In genomic region chr2:159566461-159566860, GRCm38 (mm10) we compare ENCODE assay signal across 8 mouse cellular contexts.
DNase-seq lines count a peak whose midpoint lies in the region; ATAC-seq and TF ChIP-seq lines count a peak whose summit lies in the region.
"Had no signal": no experiment of that assay in that cellular context is flagged by ENCODE, and none has a peak within 500 bp of the region (broad histone marks: within the 10 kb centered on the region; RNA-seq: fewer than 3 reads in every experiment).

No protein-coding gene starts in this region.

- 69% methylated on average over 5 of the region's 5 CpGs for WGBS in midbrain, postnatal 0 days
- 70% methylated on average over 5 of the region's 5 CpGs for WGBS in midbrain, embryonic 15.5 days

- no peak overlapping the region for H3K9ac ChIP-seq in midbrain, postnatal 0 days (replicated peaks; ENCODE audit: low read length, poor library complexity, severe bottlenecking)
- no peak overlapping the region for H3K9ac ChIP-seq in midbrain, embryonic 15.5 days

- H3K36me3 ChIP-seq in midbrain, postnatal 0 days (ENCODE audit: insufficient read depth, low read length), result no peaks in the 10 kb centered on the region
- no peaks in the 10 kb centered on the region for H3K36me3 ChIP-seq in midbrain, embryonic 15.5 days (replicated peaks)

- no peak for TF ChIP-seq CTCF in midbrain, postnatal 0 days (IDR thresholded peaks at IDR 0.05)

- H3K4me2 ChIP-seq in midbrain, postnatal 0 days (ENCODE audit: low read depth, low read length, poor library complexity, severe bottlenecking), result no peak overlapping the region
- H3K4me2 ChIP-seq in midbrain, embryonic 15.5 days, result no peak overlapping the region

- no peaks in the 10 kb centered on the region for H3K4me1 ChIP-seq in midbrain, postnatal 0 days (ENCODE audit: insufficient read depth, low read length)
- H3K4me1 ChIP-seq in midbrain, embryonic 15.5 days, result no peaks in the 10 kb centered on the region

- H3K27ac ChIP-seq in midbrain, postnatal 0 days (ENCODE audit: low read depth, low read length), result no peak overlapping the region
- H3K27ac ChIP-seq in midbrain, embryonic 15.5 days, result no peak overlapping the region
- H3K27ac ChIP-seq: kidney, postnatal 0 days had no signal

- DNase-seq in midbrain, postnatal 0 days (ENCODE audit: low spot score), result peak; percentile 17
- DNase-seq in gastrocnemius, adult 8-10 months (ENCODE audit: low spot score in 2 of 2), result peak; percentile 77 to 81
- DNase-seq in kidney, postnatal 14 days, result peak; percentile 38
- DNase-seq in testis, postnatal 14 days (ENCODE audit: low spot score), result peak; percentile 51
- DNase-seq in frontal cortex, adult 2 months (ENCODE audit: extremely low spot score in 1 of 2, low spot score in 1 of 2), result no peak

- H3K9me3 ChIP-seq in midbrain, postnatal 0 days (ENCODE audit: low read length), result no peaks in the 10 kb centered on the region
- H3K9me3 ChIP-seq in midbrain, embryonic 15.5 days, result no peaks in the 10 kb centered on the region

- no peaks in the 10 kb centered on the region for H3K27me3 ChIP-seq in midbrain, postnatal 0 days (ENCODE audit: insufficient read depth, low read length)
- no peaks in the 10 kb centered on the region for H3K27me3 ChIP-seq in midbrain, embryonic 15.5 days (replicated peaks)

- no peak overlapping the region for H3K4me3 ChIP-seq in midbrain, postnatal 0 days (ENCODE audit: low read depth, low read length)
- H3K4me3 ChIP-seq in midbrain, embryonic 15.5 days, result no peak overlapping the region

- ATAC-seq in midbrain, postnatal 0 days (ENCODE audit: low FRiP score), result no peak
- ATAC-seq in midbrain, embryonic 15.5 days (replicated peaks), result no peak
- ATAC-seq in granulocyte monocyte progenitor cell, adult 5-6 weeks (replicated peaks; ENCODE audit: poor library complexity, severe bottlenecking), result no peak

Comparison
In these comparisons a context has a peak if more than half of its experiments do, and no peak if none do; other contexts are left out.
1. DNase-seq: peak in midbrain, postnatal 0 days (single experiment), gastrocnemius, adult 8-10 months (2 of 2), kidney, postnatal 14 days (single experiment) and testis, postnatal 14 days (single experiment); none in frontal cortex, adult 2 months (0 of 2).